Comparison of ENCODE assay signal across 8 mouse cellular contexts in genomic region chr17:48410299-48410785, GRCm38 (mm10). TPM values are rescaled to one million over a fixed set of nuclear protein-coding genes. Genes with fewer than 3 reads are reported as not detected.
DNase-seq lines count a peak whose midpoint lies in the region; ATAC-seq and TF ChIP-seq lines count a peak whose summit lies in the region.

No protein-coding gene starts in this region.

- H3K4me1 ChIP-seq in hindbrain, embryonic 13.5 days (replicated peaks) = peaks cover 33% of the 10 kb centered on the region
- peaks cover 28% of the 10 kb centered on the region for H3K4me1 ChIP-seq in midbrain, embryonic 10.5 days

- H3K4me3 ChIP-seq in left cerebral cortex, adult 2 months = peak overlapping the region; percentile 56
- H3K4me3 ChIP-seq in hindbrain, embryonic 13.5 days = peak overlapping the region; percentile 85
- peak overlapping the region; percentile 74 for H3K4me3 ChIP-seq in midbrain, embryonic 10.5 days

- peak overlapping the region; percentile 75 for H3K4me2 ChIP-seq in hindbrain, embryonic 13.5 days

- peak overlapping the region; percentile 92 for H3K27ac ChIP-seq in left cerebral cortex, adult 2 months
- peak overlapping the region; percentile 97 for H3K27ac ChIP-seq in hindbrain, embryonic 13.5 days
- peak overlapping the region; percentile 99 for H3K27ac ChIP-seq in midbrain, embryonic 10.5 days (replicated peaks)

- ATAC-seq in common myeloid progenitor, adult 5-6 weeks (replicated peaks; ENCODE audit: low read depth, poor library complexity, severe bottlenecking) = peak; percentile 39
- ATAC-seq in hindbrain, embryonic 13.5 days (ENCODE audit: low FRiP score) = peak; percentile 41

- WGBS in hindbrain, embryonic 13.5 days = 0% methylated on average over 13 of the region's 13 CpGs
- under 1% methylated on average over 13 of the region's 13 CpGs for WGBS in midbrain, embryonic 10.5 days

- no peaks in the 10 kb centered on the region for H3K9me3 ChIP-seq in hindbrain, embryonic 13.5 days
- no peaks in the 10 kb centered on the region for H3K9me3 ChIP-seq in midbrain, embryonic 10.5 days (replicated peaks)

- no peak for TF ChIP-seq CTCF in left cerebral cortex, adult 2 months (IDR thresholded peaks at IDR 0.05)

- DNase-seq in left cerebral cortex, adult 2 months (ENCODE audit: extremely low spot score in 1 of 2, low spot score in 2 of 2) = no peak
- no peak for DNase-seq in left cerebral cortex, postnatal 4 days
- DNase-seq in midbrain, embryonic 10.5 days (ENCODE audit: low spot score) = no peak
- no peak for DNase-seq in spleen, postnatal 14 days (ENCODE audit: low spot score in 2 of 2)
- DNase-seq in gastrocnemius, postnatal 25 days = no peak
- no peak for DNase-seq in urinary bladder, postnatal 25 days (ENCODE audit: low spot score)

- intact Hi-C loops in left cerebral cortex, adult 2 months (cut with DNase I) = loop anchor here (2.0 to 10.0 kb wide), 3 partner anchors 136 to 1484 kb away; no protein-coding TSS in a partner anchor
- intact Hi-C loops in left cerebral cortex, postnatal 4 days (cut with DNase I) = no loop called here

- no peaks in the 10 kb centered on the region for H3K27me3 ChIP-seq in hindbrain, embryonic 13.5 days
- no peaks in the 10 kb centered on the region for H3K27me3 ChIP-seq in midbrain, embryonic 10.5 days (ENCODE audit: low read depth, poor library complexity, severe bottlenecking)

- H3K9ac ChIP-seq in hindbrain, embryonic 13.5 days = peak overlapping the region; percentile 84

- H3K36me3 ChIP-seq in hindbrain, embryonic 13.5 days = peaks cover 17% of the 10 kb centered on the region
- peaks cover 34% of the 10 kb centered on the region for H3K36me3 ChIP-seq in midbrain, embryonic 10.5 days

RNA-seq across cellular contexts. Expression of gene Oard1, which starts 0.5 kb away (rescaled TPM):
- 10 to 100 TPM; 10.0 to 10.4 TPM for total RNA-seq in left cerebral cortex, adult 2 months (2021)
- 10 to 100 TPM; 10.3 to 11.9 TPM for total RNA-seq in left cerebral cortex, postnatal 4 days (2021)
- total RNA-seq in common myeloid progenitor, adult 5-6 weeks (2017) = 58.8 and 59.1 TPM in 2 replicates
- 45.1 and 47.1 TPM in 2 replicates for polyA plus RNA-seq in hindbrain, embryonic 13.5 days (2015; fragmentation: Nextera tagmentation; extraction: Ambion mirVana)
- 102 and 113 TPM in 2 replicates for polyA plus RNA-seq in midbrain, embryonic 10.5 days (2016; fragmentation: Nextera tagmentation; extraction: Ambion mirVana)
- 1 to 10 TPM; 9.0 to 9.8 TPM for total RNA-seq in gastrocnemius, postnatal 25 days (2021)

RNA-seq across cellular contexts. Expression of gene Nfya, which starts 0.6 kb away (rescaled TPM):
- total RNA-seq in left cerebral cortex, adult 2 months (2021) = 10 to 100 TPM; 24.3 to 24.9 TPM
- 10 to 100 TPM; 60.9 to 70.9 TPM for total RNA-seq in left cerebral cortex, postnatal 4 days (2021)
- 77.6 and 92.6 TPM in 2 replicates for total RNA-seq in common myeloid progenitor, adult 5-6 weeks (2017)
- 13.2 and 13.8 TPM in 2 replicates for polyA plus RNA-seq in hindbrain, embryonic 13.5 days (2015; fragmentation: Nextera tagmentation; extraction: Ambion mirVana)
- 15.8 and 16.3 TPM in 2 replicates for polyA plus RNA-seq in midbrain, embryonic 10.5 days (2016; fragmentation: Nextera tagmentation; extraction: Ambion mirVana)
- 1 to 10 TPM; 6.9 TPM for total RNA-seq in gastrocnemius, postnatal 25 days (2021)

RNA-seq across cellular contexts. Expression of gene Apobec2, which starts 22.4 kb away (rescaled TPM):
- total RNA-seq in left cerebral cortex, adult 2 months (2021) = not detected
- total RNA-seq in left cerebral cortex, postnatal 4 days (2021) = under 1 TPM in 1 of 2 experiments, not detected in 1; 0.58 TPM
- 0.05 and 1.4 TPM in 2 replicates for total RNA-seq in common myeloid progenitor, adult 5-6 weeks (2017)
- 0.67 and 0.81 TPM in 2 replicates for polyA plus RNA-seq in hindbrain, embryonic 13.5 days (2015; fragmentation: Nextera tagmentation; extraction: Ambion mirVana)
- polyA plus RNA-seq in midbrain, embryonic 10.5 days (2016; fragmentation: Nextera tagmentation; extraction: Ambion mirVana) = 1.1 and 1.3 TPM in 2 replicates
- total RNA-seq in gastrocnemius, postnatal 25 days (2021) = 100 to 1,000 TPM; 500 to 744 TPM

RNA-seq across cellular contexts. Expression of gene Tspo2, which starts 41.0 kb away (rescaled TPM):
- total RNA-seq in left cerebral cortex, adult 2 months (2021) = not detected
- under 1 TPM in 1 of 2 experiments, not detected in 1; 0.10 TPM for total RNA-seq in left cerebral cortex, postnatal 4 days (2021)
- 28.4 and 29.1 TPM in 2 replicates for total RNA-seq in common myeloid progenitor, adult 5-6 weeks (2017)
- 1.8 and 2.7 TPM in 2 replicates for polyA plus RNA-seq in hindbrain, embryonic 13.5 days (2015; fragmentation: Nextera tagmentation; extraction: Ambion mirVana)
- 0.43 TPM in 1 of 2 replicates, not detected in the other for polyA plus RNA-seq in midbrain, embryonic 10.5 days (2016; fragmentation: Nextera tagmentation; extraction: Ambion mirVana)
- total RNA-seq in gastrocnemius, postnatal 25 days (2021) = not detected

RNA-seq across cellular contexts. Expression of gene Unc5cl, which starts 44.4 kb away (rescaled TPM):
- under 1 TPM in 1 of 2 experiments, not detected in 1; 0.30 TPM for total RNA-seq in left cerebral cortex, adult 2 months (2021)
- under 1 TPM; 0.20 to 0.22 TPM for total RNA-seq in left cerebral cortex, postnatal 4 days (2021)
- total RNA-seq in common myeloid progenitor, adult 5-6 weeks (2017) = 2.1 and 2.2 TPM in 2 replicates
- polyA plus RNA-seq in hindbrain, embryonic 13.5 days (2015; fragmentation: Nextera tagmentation; extraction: Ambion mirVana) = 0.26 and 0.38 TPM in 2 replicates
- 0.21 TPM in 1 of 2 replicates, not detected in the other for polyA plus RNA-seq in midbrain, embryonic 10.5 days (2016; fragmentation: Nextera tagmentation; extraction: Ambion mirVana)
- not detected for total RNA-seq in gastrocnemius, postnatal 25 days (2021)

Comparison
In these comparisons a context has a peak if more than half of its experiments do, and no peak if none do; other contexts are left out.
1. RNA of gene Apobec2, which starts 22.4 kb away (total RNA-seq): 500 to 744 TPM in gastrocnemius, postnatal 25 days; 0.58 TPM in left cerebral cortex, postnatal 4 days, not detected in left cerebral cortex, adult 2 months and 0.05 to 1.4 TPM in common myeloid progenitor, adult 5-6 weeks; every median in the first group is over 100 times any median in the second.
2. Peak in every context shown above with its lines, with median percentiles within 50 percentile points of each other: H3K27ac ChIP-seq and H3K4me3 ChIP-seq.